Comparison of ENCODE assay signal across 8 mouse cellular contexts in the genomic region with DNA sequence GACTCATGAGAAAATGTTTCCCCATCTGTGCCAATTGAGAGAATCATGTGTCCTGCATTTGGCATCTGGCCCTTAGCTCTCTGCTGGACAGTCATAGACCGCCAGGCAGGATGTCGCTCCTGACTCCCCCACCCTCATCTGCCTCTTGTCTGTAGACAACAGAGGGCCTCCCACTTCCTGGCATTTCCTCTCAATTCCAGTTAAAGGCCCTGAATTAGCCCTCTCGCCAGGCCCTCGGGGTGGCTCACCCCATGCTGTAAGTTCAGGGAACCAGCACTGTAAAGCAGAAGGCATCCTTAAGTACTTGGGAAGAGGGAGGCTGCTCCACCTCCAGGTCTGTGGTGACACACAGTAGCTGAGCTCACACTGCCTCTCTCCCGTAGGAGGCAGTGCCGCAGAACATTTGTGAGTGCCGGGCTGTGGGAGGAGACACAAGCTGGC. TPM values are rescaled to one million over a fixed set of nuclear protein-coding genes. Genes with fewer than 3 reads are reported as not detected.
DNase-seq lines count a peak whose midpoint lies in the region; ATAC-seq and TF ChIP-seq lines count a peak whose summit lies in the region.

No protein-coding gene starts in this region.

- H3K4me1 ChIP-seq in limb, embryonic 14.5 days (ENCODE audit: control insufficient read depth, insufficient read depth, low read length), result no peaks in the 10 kb centered on the region
- peaks cover 8% of the 10 kb centered on the region for H3K4me1 ChIP-seq in olfactory bulb, adult 2 months (ENCODE audit: control insufficient read depth, insufficient read depth, low read length)

- H3K27me3 ChIP-seq in limb, embryonic 14.5 days (ENCODE audit: control insufficient read depth, insufficient read depth, low read length), result no peaks in the 10 kb centered on the region

- TF ChIP-seq POLR2A in limb, embryonic 14.5 days (IDR thresholded peaks at IDR 0.05; ENCODE audit: borderline replicate concordance, extremely low read depth, insufficient read depth, insufficient read length), result no peak
- TF ChIP-seq POLR2A in olfactory bulb, adult 2 months (IDR thresholded peaks at IDR 0.05; ENCODE audit: insufficient read depth, low read depth, low read length), result no peak

- H3K4me3 ChIP-seq in limb, embryonic 14.5 days (replicated peaks; ENCODE audit: low read length), result no peak overlapping the region
- H3K4me3 ChIP-seq in olfactory bulb, adult 2 months (ENCODE audit: insufficient read depth, low read depth, low read length), result no peak overlapping the region

- H3K9ac ChIP-seq in limb, embryonic 14.5 days (ENCODE audit: low read depth, low read length, severe bottlenecking), result no peak overlapping the region

- no peak for TF ChIP-seq CTCF in olfactory bulb, adult 2 months (IDR thresholded peaks at IDR 0.05; ENCODE audit: insufficient read depth, low read depth, low read length)

- no peak overlapping the region for H3K27ac ChIP-seq in limb, embryonic 14.5 days (replicated peaks; ENCODE audit: low read depth, low read length)
- H3K27ac ChIP-seq in olfactory bulb, adult 2 months (ENCODE audit: insufficient read depth, low read depth, low read length), result 0 out of 2 replicates have a peak overlapping the region, but pooled peaks have one; percentile 29

- WGBS in limb, embryonic 14.5 days, result 15% methylated on average over 7 of the region's 7 CpGs
- 14% methylated on average over 7 of the region's 7 CpGs for WGBS in olfactory bulb, adult 2 months

- H3K4me2 ChIP-seq in limb, embryonic 14.5 days (replicated peaks; ENCODE audit: low read depth, low read length, severe bottlenecking), result no peak overlapping the region

- H3K36me3 ChIP-seq in limb, embryonic 14.5 days (ENCODE audit: control insufficient read depth, insufficient read depth, low read length), result no peaks in the 10 kb centered on the region

- no peak for ATAC-seq in limb, embryonic 14.5 days (ENCODE audit: low FRiP score, low read depth)
- no peak for ATAC-seq in inflammation-experienced regulatory T-cells, adult 6 months

- peak; percentile 35 for DNase-seq in layer of hippocampus, adult 11-12 months (ENCODE audit: low spot score)
- DNase-seq in layer of hippocampus, postnatal 25 days (ENCODE audit: extremely low spot score in 1 of 2, low spot score in 1 of 2), result no peak
- DNase-seq in adrenal gland, postnatal 36 days, result peak; percentile 76 to 82
- DNase-seq in heart, adult 11 months, result peak; percentile 99
- DNase-seq in kidney, adult 18-20 months, result peak; percentile 51
- DNase-seq in limb, embryonic 14.5 days (ENCODE audit: low spot score), result peak; percentile 25

- H3K9me3 ChIP-seq in limb, embryonic 14.5 days (ENCODE audit: control insufficient read depth, low read length), result no peaks in the 10 kb centered on the region

RNA-seq across cellular contexts. Expression of a gene that starts 3.8 kb away (rescaled TPM):
- under 1 TPM; 0.57 to 0.99 TPM for total RNA-seq in layer of hippocampus, postnatal 25 days (2021)
- not detected for total RNA-seq in adrenal gland, postnatal 36 days (2021)
- polyA plus RNA-seq in limb, embryonic 14.5 days (2012; rRNA removed), result 0.11 and 0.13 TPM in 2 replicates
- 0.04 TPM in 1 of 2 replicates, not detected in the other for polyA plus RNA-seq in limb, embryonic 14.5 days (2014; fragmentation: Nextera tagmentation; extraction: Ambion mirVana)
- polyA plus RNA-seq in olfactory bulb, adult 2 months (2012; ENCODE audit: insufficient read depth, insufficient read length, low replicate concordance, missing spikeins), result not detected in 2 replicates
- polyA plus RNA-seq in inflammation-experienced regulatory T-cells, adult 6 months (2017; shearing (Covaris generic)), result under 1 TPM; 0.18 to 0.56 (median 0.46) TPM

RNA-seq across cellular contexts. Expression of a gene that starts 6.9 kb away (rescaled TPM):
- total RNA-seq in layer of hippocampus, postnatal 25 days (2021), result 10 to 100 TPM; 28.7 to 38.4 TPM
- total RNA-seq in adrenal gland, postnatal 36 days (2021), result 100 to 1,000 TPM; 127 to 171 TPM
- polyA plus RNA-seq in limb, embryonic 14.5 days (2012; rRNA removed), result 8.5 and 13.6 TPM in 2 replicates
- 32.1 and 42.8 TPM in 2 replicates for polyA plus RNA-seq in limb, embryonic 14.5 days (2014; fragmentation: Nextera tagmentation; extraction: Ambion mirVana)
- polyA plus RNA-seq in olfactory bulb, adult 2 months (2012; ENCODE audit: insufficient read depth, insufficient read length, low replicate concordance, missing spikeins), result not detected in 2 replicates
- 100 to 1,000 TPM in 1 of 3 experiments, 10 to 100 TPM in 2; 48.2 to 133 (median 87.2) TPM for polyA plus RNA-seq in inflammation-experienced regulatory T-cells, adult 6 months (2017; shearing (Covaris generic))

Comparison
In these comparisons a context has a peak if more than half of its experiments do, and no peak if none do; other contexts are left out.
1. DNase-seq: peak in layer of hippocampus, adult 11-12 months (single experiment), adrenal gland, postnatal 36 days (2 of 2), heart, adult 11 months (single experiment), kidney, adult 18-20 months (single experiment) and limb, embryonic 14.5 days (single experiment); none in layer of hippocampus, postnatal 25 days (0 of 2).